Mouse (Mus musculus) bone marrow, adult 2 months (tissue): ENCODE results near the gene Gm28043.

Source experiments
- CTCF ChIP-seq: fragments of 200-500 bp; IDR thresholded peaks from 2 replicates; pipeline ENCODE4 v1.5.1; 2011; ENCODE audit warnings: low read length, control low read depth; ENCODE audit not compliant: control insufficient read depth, insufficient read depth
- POLR2A ChIP-seq: fragments of 200-500 bp; IDR thresholded peaks from 2 replicates; pipeline ENCODE4 v1.6.1; 2011; ENCODE audit warnings: low read depth, mild to moderate bottlenecking, control low read depth, low read length, borderline replicate concordance; ENCODE audit not compliant: control insufficient read depth

- TF ChIP-seq POLR2A (no peak), CTCF (no peak)
Observed at GRCm38 (mm10) chr17:29730510-29731265, 116.0 kb downstream of the Gm28043 start.
